Mouse (Mus musculus) G1E (cell line): ENCODE data around the gene Epb41l2.

Experiments
- CTCF ChIP-seq: IDR thresholded peaks from 2 replicates; pipeline ENCODE4 v1.5.1; 2012; ENCODE audit warnings: low read depth, low read length, inconsistent platforms, mixed read lengths
- GATA1 ChIP-seq: IDR thresholded peaks from 2 replicates; pipeline ENCODE4 v1.6.1; 2012; ENCODE audit warnings: borderline replicate concordance, low read length, inconsistent platforms, mixed read lengths
- POLR2AphosphoS5 ChIP-seq: IDR thresholded peaks from 2 replicates; pipeline ENCODE4 v1.6.1; 2012; ENCODE audit warnings: low read depth, low read length, inconsistent platforms; ENCODE audit not compliant: insufficient replicate concordance

- TF ChIP-seq CTCF: no peak
- TF ChIP-seq GATA1: no peak
- TF ChIP-seq POLR2AphosphoS5: no peak
Measured at GRCm38 (mm10) chr10:25402886-25403285, 43.3 kb downstream of the Epb41l2 start.
